Mouse (Mus musculus) C2C12 (cell line): ENCODE measurements around the gene Mcf2l. TPM values are rescaled to one million over a fixed set of nuclear protein-coding genes. Genes with fewer than 3 reads are reported as not detected.

Experiments
- H3K27me3 ChIP-seq: one replicate; pipeline ENCODE4 v1.6.1; 2011; ENCODE audit not compliant: control insufficient read depth, insufficient read depth, insufficient read length
- H3K36me3 ChIP-seq: one replicate; pipeline ENCODE4 v1.6.1; 2011; ENCODE audit not compliant: control insufficient read depth, insufficient read depth
- H3K4me3 ChIP-seq: one replicate; pipeline ENCODE4 v1.5.1; 2011; ENCODE audit warnings: mild to moderate bottlenecking, control low read depth; ENCODE audit not compliant: poor library complexity, insufficient read depth, severe bottlenecking
- H3K79me2 ChIP-seq: one replicate; pipeline ENCODE4 v1.6.1; 2011; ENCODE audit not compliant: control insufficient read depth, insufficient read depth
- H3K79me3 ChIP-seq: one replicate; pipeline ENCODE4 v1.6.1; 2011; ENCODE audit warnings: low read depth, control low read depth
- H3ac ChIP-seq: one replicate; pipeline ENCODE3; 2011; ENCODE audit warnings: low read depth; ENCODE audit not compliant: control insufficient read depth, insufficient read length
- CEBPB ChIP-seq: IDR thresholded peaks from one replicate; pipeline ENCODE4 v1.6.1; 2011; ENCODE audit warnings: low read depth, mild to moderate bottlenecking, control low read depth, moderate library complexity
- CTCF ChIP-seq: IDR thresholded peaks from one replicate; pipeline ENCODE4 v1.5.1; 2011; ENCODE audit not compliant: control insufficient read depth, insufficient read depth, insufficient read length
- FOSL1 ChIP-seq: IDR thresholded peaks from one replicate; pipeline ENCODE4 v1.8.0; 2011; ENCODE audit warnings: mild to moderate bottlenecking, low read length; ENCODE audit not compliant: poor library complexity, insufficient read depth, severe bottlenecking
- MAX ChIP-seq: IDR thresholded peaks from one replicate; pipeline ENCODE4 v1.6.1; 2011; ENCODE audit warnings: mild to moderate bottlenecking, control low read depth
- MYOD1 ChIP-seq: IDR thresholded peaks from one replicate; pipeline ENCODE4 v1.6.1; 2011; ENCODE audit warnings: low read depth; ENCODE audit not compliant: control insufficient read depth, insufficient read length
- MYOG ChIP-seq: IDR thresholded peaks from one replicate; pipeline ENCODE4 v1.6.1; 2011; ENCODE audit not compliant: control insufficient read depth, insufficient read length; ENCODE audit errors: extremely low read depth
- USF1 ChIP-seq: IDR thresholded peaks from one replicate; pipeline ENCODE4 v1.6.1; 2011; ENCODE audit warnings: low read depth, mild to moderate bottlenecking, control low read depth, moderate library complexity
- polyA plus RNA-seq: library from polyadenylated mRNA; unstranded; fragments of >200 nt; fragmentation: generic; extraction: Trizol; gene quantifications from one replicate; pipeline ENCODE4 v1.2.1, GENCODE M21; 2012; ENCODE audit warnings: missing spikeins

Mcf2l gene
- polyA plus RNA-seq, 1 experiment = 1.5 TPM

GRCm38 (mm10) chr8:12889046-12889598 is 15.5 kb downstream of the Mcf2l start:
- no peaks in the 10 kb centered on the region for H3K79me3 ChIP-seq
- H3K79me2 ChIP-seq = no peaks in the 10 kb centered on the region
- H3ac ChIP-seq = no peak overlapping the region
- H3K36me3 ChIP-seq = no peaks in the 10 kb centered on the region
- TF ChIP-seq USF1 (no peak), MYOD1 (no peak), MYOG (no peak), CEBPB (no peak), CTCF (no peak), MAX (no peak), FOSL1 (no peak)
- H3K4me3 ChIP-seq = no peak overlapping the region
- peaks cover 82% of the 10 kb centered on the region for H3K27me3 ChIP-seq

GRCm38 (mm10) chr8:12892882-12893446 is 19.4 kb downstream of the Mcf2l start:
- peaks cover 71% of the 10 kb centered on the region for H3K27me3 ChIP-seq
- H3K4me3 ChIP-seq = no peak overlapping the region
- no peak overlapping the region for H3ac ChIP-seq
- no peaks in the 10 kb centered on the region for H3K79me3 ChIP-seq
- H3K36me3 ChIP-seq = no peaks in the 10 kb centered on the region
- no peaks in the 10 kb centered on the region for H3K79me2 ChIP-seq
- TF ChIP-seq FOSL1 (no peak), MYOG (no peak), MAX (no peak), CEBPB (no peak), CTCF (no peak), USF1 (no peak), MYOD1 (no peak)

DNA sequence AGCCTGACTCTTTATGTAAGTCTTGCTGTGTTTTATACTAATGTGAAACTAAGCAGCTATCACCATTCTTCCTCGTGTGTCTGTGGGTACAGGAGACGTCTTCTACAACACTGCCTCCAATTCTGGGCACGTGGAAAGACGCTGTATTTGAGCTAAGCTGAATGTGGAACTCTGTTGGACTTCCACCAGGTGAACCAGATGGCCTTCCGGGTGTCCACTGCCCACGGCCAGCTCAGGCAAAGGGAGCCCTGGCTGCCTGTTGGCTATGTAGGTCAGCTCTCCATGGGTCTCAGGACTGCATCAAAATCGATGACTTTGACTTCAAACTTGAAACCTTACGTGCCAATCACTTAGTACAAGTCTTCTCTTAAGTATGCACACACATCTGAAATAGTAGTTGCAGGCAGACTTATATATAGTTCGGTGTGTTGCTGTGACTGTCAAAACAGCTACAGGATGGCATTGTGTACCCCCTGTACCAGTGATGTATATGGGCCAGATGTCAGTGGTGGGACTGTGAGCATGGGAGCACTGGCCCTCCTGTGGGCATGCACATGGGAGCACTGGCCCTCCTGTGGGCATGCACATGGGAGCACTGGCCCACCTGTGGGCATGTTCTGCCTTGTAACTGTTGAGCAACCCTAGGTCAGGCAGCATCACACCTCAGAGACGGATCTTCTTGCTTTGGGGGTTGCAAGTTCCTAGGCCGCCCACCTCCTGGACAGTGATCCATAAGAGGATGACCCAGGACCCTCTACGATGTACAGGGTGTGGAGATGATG is 20.4 kb downstream of the Mcf2l start:
- H3K79me3 ChIP-seq = no peaks in the 10 kb centered on the region

GRCm38 (mm10) chr8:12894783-12895534 is 21.4 kb downstream of the Mcf2l start:
- no peak for TF ChIP-seq MAX
- no peak for TF ChIP-seq USF1
- no peak for TF ChIP-seq FOSL1
- TF ChIP-seq CTCF = no peak
- no peak for TF ChIP-seq CEBPB
- no peak for TF ChIP-seq MYOG
- no peaks in the 10 kb centered on the region for H3K79me3 ChIP-seq

More for the DNA sequence above, 20.4 kb downstream of the Mcf2l start:
- no peaks in the 10 kb centered on the region for H3K79me2 ChIP-seq
- no peaks in the 10 kb centered on the region for H3K36me3 ChIP-seq
- TF ChIP-seq MAX = no peak
- no peak for TF ChIP-seq USF1
- TF ChIP-seq MYOD1 = no peak
- TF ChIP-seq CTCF = no peak
- no peak for TF ChIP-seq CEBPB
- TF ChIP-seq MYOG = no peak
- no peak for TF ChIP-seq FOSL1
- H3ac ChIP-seq = no peak overlapping the region
- no peak overlapping the region for H3K4me3 ChIP-seq
- peaks cover 64% of the 10 kb centered on the region for H3K27me3 ChIP-seq

GRCm38 (mm10) chr8:12895535-12896150 is 22.0 kb downstream of the Mcf2l start:
- H3K79me3 ChIP-seq = no peaks in the 10 kb centered on the region
- TF ChIP-seq CTCF (no peak), MYOD1 (no peak), USF1 (no peak), MAX (no peak), MYOG (no peak), CEBPB (no peak), FOSL1 (no peak)
- H3K4me3 ChIP-seq = no peak overlapping the region
- H3K36me3 ChIP-seq = no peaks in the 10 kb centered on the region
- H3K79me2 ChIP-seq = no peaks in the 10 kb centered on the region
- peaks cover 67% of the 10 kb centered on the region for H3K27me3 ChIP-seq
- H3ac ChIP-seq = no peak overlapping the region

More at GRCm38 (mm10) chr8:12894783-12895534, 21.4 kb downstream of the Mcf2l start:
- Histone ChIP-seq H3K4me3 (no peak overlapping the region), H3K27me3 (peaks cover 65% of the 10 kb centered on the region), H3K79me2 (no peaks in the 10 kb centered on the region), H3ac (no peak overlapping the region), H3K36me3 (no peaks in the 10 kb centered on the region)
